Mouse (Mus musculus) gonadal fat pad, adult 2 months (tissue): ENCODE data around the gene Ldb2. TPM values are rescaled to one million over a fixed set of nuclear protein-coding genes. Genes with fewer than 3 reads are reported as not detected.

ENCODE experiments used
- DNase-seq: peaks from one replicate; pipeline ENCODE4 v3.0.0-alpha.2; 2012; ENCODE audit warnings: low read depth
- polyA plus RNA-seq: library from polyadenylated mRNA; depleted of rRNA; stranded (reverse); fragments of >200 nt; gene quantifications from 2 replicates; pipeline ENCODE4 v1.2.3, GENCODE M21; 2012

The Ldb2 gene
- polyA plus RNA-seq, 1 experiment, result 14.3 TPM

DNA sequence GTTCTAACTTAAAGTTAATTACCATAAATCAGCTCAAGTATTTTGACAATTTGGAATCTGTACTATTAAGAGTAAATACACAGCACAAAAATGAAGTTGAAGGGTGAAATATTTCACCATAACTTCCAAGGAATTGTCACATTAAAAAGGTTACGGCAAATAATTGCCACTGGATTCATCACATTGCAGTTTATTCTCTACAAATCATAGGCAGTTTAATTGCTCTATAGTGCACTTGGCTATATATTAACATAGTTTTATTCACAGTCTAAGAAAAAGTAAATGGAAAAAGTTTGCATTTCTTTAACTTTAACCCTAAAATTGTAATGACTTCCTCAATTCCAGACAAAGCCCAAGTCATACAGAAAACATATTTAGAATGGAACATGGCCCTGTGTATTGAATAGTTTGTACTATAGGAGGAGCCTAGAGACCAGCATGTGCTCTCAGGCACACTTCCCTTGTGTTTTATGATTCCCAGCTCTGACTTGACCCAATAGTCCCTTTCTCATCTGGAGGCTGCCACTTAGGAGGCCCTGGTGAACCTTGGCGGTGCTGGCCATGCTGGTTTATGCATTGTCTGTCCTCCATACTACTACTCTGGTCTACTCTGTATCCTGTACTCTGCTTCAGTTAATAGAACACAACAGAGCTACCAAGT lies 255.9 kb downstream of the Ldb2 start:
- DNase-seq, result no peak

DNA sequence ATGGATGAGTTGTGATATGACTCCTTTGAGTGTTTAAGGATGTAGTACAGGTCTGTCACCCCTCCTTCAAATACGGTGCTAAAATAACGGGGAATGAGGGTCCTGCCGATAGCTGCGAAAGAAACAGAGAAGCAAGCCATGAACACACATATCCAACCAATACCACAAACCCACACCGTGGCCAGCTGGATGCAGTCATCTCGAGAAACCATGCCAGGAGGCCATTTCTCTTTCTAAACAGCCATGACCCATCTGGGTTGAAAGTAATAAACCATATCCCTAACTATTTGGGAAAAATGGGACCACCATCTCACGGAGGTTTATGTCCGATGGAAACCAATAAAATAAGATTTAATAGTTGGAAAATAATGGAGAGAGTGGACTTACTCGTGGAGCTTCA lies 257.7 kb downstream of the Ldb2 start:
- no peak for DNase-seq

GRCm38 (mm10) chr5:44538687-44539086 lies 260.8 kb downstream of the Ldb2 start:
- no peak for DNase-seq

DNA sequence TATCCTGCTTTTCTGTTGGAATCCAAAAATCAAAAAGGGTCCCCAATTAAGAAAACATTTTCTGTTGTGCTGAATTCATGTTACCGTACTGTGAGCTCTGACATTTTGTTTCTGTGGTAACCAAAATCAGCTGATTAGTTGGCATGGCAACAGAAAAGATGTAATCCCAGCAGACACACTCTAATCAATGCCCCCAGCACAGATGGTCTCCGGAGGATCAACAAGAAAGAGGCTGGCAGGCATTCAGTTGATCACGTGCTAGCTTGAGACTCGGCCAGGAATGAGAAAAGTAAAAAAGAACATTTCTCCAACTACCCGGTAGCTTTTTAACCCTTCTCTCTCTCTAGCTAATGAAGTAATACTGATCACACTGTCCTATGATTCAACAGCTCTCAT lies 261.5 kb downstream of the Ldb2 start:
- no peak for DNase-seq

DNA sequence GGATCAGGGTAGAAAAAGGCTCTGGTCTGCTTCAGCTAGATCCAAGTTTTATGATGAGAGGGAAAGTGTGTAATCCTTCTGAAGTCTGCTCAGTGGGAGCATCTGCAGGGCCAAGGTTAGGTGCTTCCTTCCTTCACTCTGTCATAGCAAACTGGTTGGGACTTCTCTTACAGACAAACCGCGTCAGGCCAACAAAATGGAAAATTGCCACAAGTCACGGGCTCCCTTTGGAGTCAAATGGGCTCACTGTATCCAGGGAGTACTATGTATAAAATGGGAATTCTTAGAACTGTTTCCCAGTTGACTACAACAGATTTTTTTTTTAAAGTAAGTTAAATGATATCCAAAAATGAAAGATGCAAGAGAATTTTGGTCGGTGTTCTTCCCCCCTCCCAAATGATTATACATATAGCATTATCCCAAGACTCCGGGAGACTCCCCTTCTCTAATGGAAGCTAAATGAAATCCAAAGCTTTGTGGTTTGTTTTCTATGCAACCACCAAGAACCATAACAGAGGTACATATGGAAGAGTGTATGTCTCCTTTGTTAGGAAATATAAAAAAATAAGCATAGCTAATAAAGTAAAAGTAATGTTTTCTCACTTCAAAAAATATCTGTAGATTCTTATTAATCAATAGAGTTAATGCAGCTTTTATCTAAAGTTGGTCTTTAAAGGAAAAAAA lies 262.0 kb downstream of the Ldb2 start:
- DNase-seq, result no peak

DNA sequence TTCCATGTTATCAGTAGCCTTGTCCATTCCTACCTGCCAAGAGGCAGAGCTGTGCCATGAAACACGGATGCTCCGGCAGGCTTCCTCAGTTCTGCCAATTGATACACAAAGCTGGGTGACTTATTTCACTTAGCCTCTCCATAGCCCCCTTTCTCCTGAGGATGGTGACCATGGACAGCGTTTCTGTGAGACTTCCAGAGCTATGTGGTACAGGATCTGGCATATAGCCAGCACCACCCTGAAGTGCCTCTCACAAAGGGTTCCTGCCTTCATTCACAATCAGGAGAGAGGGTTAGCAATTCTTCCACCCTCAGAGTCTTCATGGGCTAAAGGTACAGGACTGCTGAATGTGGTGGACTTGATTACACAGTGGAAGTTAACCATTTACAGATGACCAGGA lies 270.0 kb downstream of the Ldb2 start:
- DNase-seq, result no peak

GRCm38 (mm10) chr5:44529001-44529400 lies 270.5 kb downstream of the Ldb2 start:
- no peak for DNase-seq

DNA sequence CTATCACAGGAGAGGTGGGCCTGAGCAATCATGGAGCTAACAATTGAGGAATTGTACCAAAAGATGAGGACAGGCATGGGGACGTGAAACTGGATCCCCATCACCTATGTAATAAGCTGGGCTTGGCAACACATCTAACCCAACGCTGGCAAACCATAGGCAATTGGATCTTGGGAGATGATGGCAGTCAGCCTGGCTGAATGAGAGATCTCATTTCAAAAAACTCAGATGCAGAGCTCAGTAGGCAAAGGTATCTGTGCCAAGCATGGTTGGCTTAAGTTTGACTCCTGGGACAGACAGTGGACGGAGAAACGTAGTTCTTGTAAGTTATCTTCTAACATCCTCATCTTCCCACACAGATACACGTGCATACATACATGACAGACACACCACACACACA lies 294.3 kb downstream of the Ldb2 start:
- no peak for DNase-seq

GRCm38 (mm10) chr5:44504786-44505185 lies 294.7 kb downstream of the Ldb2 start:
- DNase-seq, result no peak

GRCm38 (mm10) chr5:44498229-44498628 lies 301.3 kb downstream of the Ldb2 start:
- no peak for DNase-seq

GRCm38 (mm10) chr5:44496854-44497253 lies 302.6 kb downstream of the Ldb2 start:
- DNase-seq, result no peak

- no peak for DNase-seq
Observed at GRCm38 (mm10) chr5:44495092-44495491, 304.4 kb downstream of the Ldb2 start.

- DNase-seq, result no peak
Observed at GRCm38 (mm10) chr5:44494133-44494532, 305.3 kb downstream of the Ldb2 start.

DNA sequence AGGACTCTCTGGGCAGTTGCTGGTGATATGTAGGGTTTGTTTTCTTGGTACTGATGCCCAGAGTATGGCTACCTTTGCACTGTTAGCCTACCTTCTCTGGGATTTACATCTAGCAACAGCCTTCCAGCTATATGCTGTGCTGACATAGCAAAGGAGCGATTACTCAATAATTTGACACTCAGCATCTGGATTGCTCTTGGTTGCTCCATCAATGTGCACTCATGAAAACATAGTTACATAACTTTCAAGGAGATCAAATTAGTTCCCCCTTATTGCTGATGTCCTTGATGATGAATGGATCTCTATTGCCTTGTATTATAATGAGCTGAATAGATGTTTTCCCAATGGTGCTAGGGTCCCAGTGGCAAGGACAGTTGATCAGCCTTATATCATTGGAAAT lies 308.0 kb downstream of the Ldb2 start:
- DNase-seq, result no peak

GRCm38 (mm10) chr5:44490462-44490861 lies 309.0 kb downstream of the Ldb2 start:
- DNase-seq, result no peak

GRCm38 (mm10) chr5:44483426-44484106 lies 315.9 kb downstream of the Ldb2 start:
- no peak for DNase-seq

GRCm38 (mm10) chr5:44481406-44481805 lies 318.1 kb downstream of the Ldb2 start:
- no peak for DNase-seq

DNA sequence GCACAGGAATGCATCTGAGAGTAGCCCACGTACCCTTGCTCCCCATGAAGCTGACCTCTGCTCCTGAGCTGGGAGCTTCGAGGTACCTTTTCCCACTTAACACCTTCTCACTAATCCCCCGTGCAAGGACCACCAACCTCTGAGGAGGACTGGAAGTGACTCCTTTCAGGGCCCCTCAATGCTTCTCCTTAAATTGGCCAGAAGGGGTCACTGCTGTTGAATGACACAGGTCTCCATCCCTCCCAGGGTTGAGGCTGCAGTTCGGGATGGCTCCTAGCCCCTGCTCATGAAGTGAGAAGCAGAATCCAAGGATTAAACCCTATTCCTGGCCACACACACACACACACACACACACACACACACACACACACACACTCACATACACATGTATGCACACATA lies 323.1 kb downstream of the Ldb2 start:
- no peak for DNase-seq

- DNase-seq, result no peak
Observed at GRCm38 (mm10) chr5:44475543-44475942, 323.9 kb downstream of the Ldb2 start.

DNA sequence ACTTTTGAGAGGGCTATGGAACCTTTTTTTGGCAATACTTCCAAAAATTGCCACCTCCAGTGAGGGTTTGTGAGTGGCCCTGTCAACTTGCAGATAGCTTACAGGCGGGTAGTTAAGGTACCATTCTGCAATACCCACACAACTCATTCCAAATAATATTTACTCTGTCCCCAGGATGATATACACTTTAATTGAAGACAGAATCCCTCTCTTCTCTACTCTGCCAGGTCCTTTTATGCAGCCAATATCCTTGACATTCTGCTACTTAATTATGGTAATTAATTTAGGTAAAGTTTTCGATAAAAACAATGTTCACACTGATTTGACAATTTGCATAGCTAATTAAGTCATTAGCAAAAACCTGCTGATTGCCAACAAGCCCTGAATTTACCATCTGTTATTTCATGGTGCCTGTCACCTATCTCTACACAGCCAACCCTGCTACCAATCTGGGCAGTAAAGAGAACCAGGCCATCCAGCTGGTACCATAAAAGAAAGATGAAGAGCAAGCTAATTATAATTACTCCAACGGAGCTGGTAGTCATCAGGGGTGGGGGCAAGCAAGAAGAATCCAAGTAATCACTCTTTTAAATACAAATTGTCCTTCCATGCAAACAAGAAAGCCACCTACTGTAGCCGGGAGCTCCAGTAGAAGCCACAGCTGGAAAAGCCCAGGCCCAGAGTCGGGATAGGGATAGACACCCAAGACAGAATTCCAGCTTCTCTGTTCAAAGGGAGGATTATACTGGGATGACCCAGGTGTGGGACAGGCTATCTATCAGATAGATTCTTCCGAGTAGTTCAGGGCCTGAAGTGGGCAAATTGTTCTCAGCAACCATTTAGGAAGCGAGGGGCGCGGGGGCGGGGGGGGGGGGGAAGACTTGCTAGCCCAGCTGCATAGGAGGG lies 325.4 kb downstream of the Ldb2 start:
- no peak for DNase-seq

GRCm38 (mm10) chr5:44465238-44465637 lies 334.2 kb downstream of the Ldb2 start:
- DNase-seq, result no peak
